Mouse (Mus musculus): ENCODE data around the gene Lcn12. TPM values are rescaled to one million over a fixed set of nuclear protein-coding genes. Genes with fewer than 3 reads are reported as not detected.

The Lcn12 gene
- polyA plus RNA-seq (2014; fragmentation: Illumina TruSeq; extraction: RNeasy Lipid Tissue Mini Kit (QIAGEN cat#74804)) = not detected

GRCm38 (mm10) chr2:25493476-25493961 is at the start of gene Lcn12:
Lcn12 (minus strand) TSS chr2:25493911.

GRCm38 (mm10) chr2:25501593-25502486 is 8.1 kb upstream of the Lcn12 start, which contains the start of gene C8g:
C8g (minus strand) TSS chr2:25501719.

GRCm38 (mm10) chr2:25500576-25501405 is 7.1 kb upstream of the Lcn12 start, which contains the start of gene Fbxw5:
Fbxw5 (plus strand) TSS chr2:25500750.

DNA sequence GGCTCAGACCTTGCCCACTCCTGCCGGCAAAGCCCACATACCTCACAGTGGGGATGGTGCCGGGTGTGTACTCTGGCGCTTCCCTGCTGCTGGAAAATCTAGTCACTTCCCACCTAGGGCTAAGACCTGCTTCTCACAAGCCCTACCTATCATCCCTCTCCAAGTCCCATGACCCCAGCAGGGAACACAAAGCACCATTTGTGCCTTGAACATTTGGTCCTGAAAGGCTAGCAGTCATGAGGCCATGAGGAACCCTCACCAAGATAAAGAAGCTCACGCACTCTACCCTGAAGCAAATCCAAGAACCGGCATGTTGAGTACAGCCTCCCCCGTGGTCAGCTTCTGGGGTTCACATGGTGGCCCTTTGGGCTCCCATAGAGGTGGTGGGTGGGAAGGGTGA is 23.7 kb downstream of the Lcn12 start, which contains the start of gene Ptgds:
Gene Ptgds, minus strand, starts transcription at position 78 of the 400 bp plus-strand sequence.

DNA sequence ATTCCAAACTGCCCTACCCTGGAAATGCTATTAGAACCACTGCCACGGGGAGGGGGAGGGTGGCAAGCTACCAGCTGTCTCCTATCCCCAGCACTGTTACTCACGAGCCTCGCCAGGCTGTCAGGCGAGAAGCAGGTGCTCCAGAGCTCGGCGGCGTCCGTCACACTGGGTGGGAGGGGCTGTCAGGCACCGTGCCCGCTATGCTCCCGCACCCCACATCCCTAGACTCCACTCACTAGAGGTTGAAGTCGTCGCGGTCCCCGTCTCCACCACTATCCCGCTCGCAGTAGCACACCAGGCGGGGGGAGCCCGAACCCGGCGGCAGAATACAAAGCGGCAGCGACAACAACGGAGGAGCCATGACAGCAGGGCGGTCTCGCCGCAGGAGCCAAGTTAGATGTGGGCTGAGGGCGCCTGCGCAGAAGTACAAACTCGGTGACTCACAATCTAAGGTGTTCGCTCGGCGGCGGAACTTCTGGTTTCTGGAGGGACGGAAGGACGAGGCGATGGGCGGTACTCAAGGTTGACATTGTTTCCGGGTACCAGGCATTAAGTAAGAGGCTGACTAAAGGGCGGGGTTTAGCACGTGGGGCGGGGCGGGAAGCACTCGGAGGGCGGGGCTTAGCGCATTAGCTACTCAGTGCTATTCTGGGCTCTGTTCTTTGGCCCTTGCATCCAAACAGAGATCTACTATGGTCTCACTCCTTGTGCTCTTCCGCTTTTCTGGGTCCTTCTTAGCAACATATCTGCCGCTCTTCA is 33.0 kb downstream of the Lcn12 start, which contains the start of gene Paxx:
Gene Paxx, minus strand, starts transcription at position 544 of the 759 bp plus-strand sequence.

GRCm38 (mm10) chr2:25456205-25456953 is 37.3 kb downstream of the Lcn12 start, which contains the start of gene Clic3:
Clic3 (plus strand) TSS chr2:25456838.

Other genes with a start within 250 kb of the Lcn12 start
- 0.83 TPM for gene AL732309.1, start 247.0 kb downstream of the Lcn12 start, polyA plus RNA-seq (2014; fragmentation: Illumina TruSeq; extraction: RNeasy Lipid Tissue Mini Kit (QIAGEN cat#74804))
- not detected for gene Tmem203, start 238.5 kb downstream of the Lcn12 start, polyA plus RNA-seq (2014; fragmentation: Illumina TruSeq; extraction: RNeasy Lipid Tissue Mini Kit (QIAGEN cat#74804))
- 0.31 TPM for gene Tprn, start 231.3 kb downstream of the Lcn12 start, polyA plus RNA-seq (2014; fragmentation: Illumina TruSeq; extraction: RNeasy Lipid Tissue Mini Kit (QIAGEN cat#74804))
- 0.80 TPM for gene Ssna1, start 221.5 kb downstream of the Lcn12 start, polyA plus RNA-seq (2014; fragmentation: Illumina TruSeq; extraction: RNeasy Lipid Tissue Mini Kit (QIAGEN cat#74804))
- gene Anapc2, start 221.4 kb downstream of the Lcn12 start, polyA plus RNA-seq (2014; fragmentation: Illumina TruSeq; extraction: RNeasy Lipid Tissue Mini Kit (QIAGEN cat#74804)) = 7.8 TPM
- not detected for gene Tmem210, start 205.8 kb downstream of the Lcn12 start, polyA plus RNA-seq (2014; fragmentation: Illumina TruSeq; extraction: RNeasy Lipid Tissue Mini Kit (QIAGEN cat#74804))
- gene Lrrc26, start 204.0 kb downstream of the Lcn12 start, polyA plus RNA-seq (2014; fragmentation: Illumina TruSeq; extraction: RNeasy Lipid Tissue Mini Kit (QIAGEN cat#74804)) = not detected
- not detected for gene Grin1, start 174.7 kb downstream of the Lcn12 start, polyA plus RNA-seq (2014; fragmentation: Illumina TruSeq; extraction: RNeasy Lipid Tissue Mini Kit (QIAGEN cat#74804))
- 19.7 TPM for gene Man1b1, start 161.6 kb downstream of the Lcn12 start, polyA plus RNA-seq (2014; fragmentation: Illumina TruSeq; extraction: RNeasy Lipid Tissue Mini Kit (QIAGEN cat#74804))
- gene Dpp7, start 137.6 kb downstream of the Lcn12 start, polyA plus RNA-seq (2014; fragmentation: Illumina TruSeq; extraction: RNeasy Lipid Tissue Mini Kit (QIAGEN cat#74804)) = 6.6 TPM
- 0.60 TPM for gene Uap1l1, start 128.2 kb downstream of the Lcn12 start, polyA plus RNA-seq (2014; fragmentation: Illumina TruSeq; extraction: RNeasy Lipid Tissue Mini Kit (QIAGEN cat#74804))
- gene Sapcd2, start 121.6 kb downstream of the Lcn12 start, polyA plus RNA-seq (2014; fragmentation: Illumina TruSeq; extraction: RNeasy Lipid Tissue Mini Kit (QIAGEN cat#74804)) = 0.17 TPM
- gene Entpd2, start 98.0 kb downstream of the Lcn12 start, polyA plus RNA-seq (2014; fragmentation: Illumina TruSeq; extraction: RNeasy Lipid Tissue Mini Kit (QIAGEN cat#74804)) = 0.34 TPM
- gene Npdc1, start 94.6 kb downstream of the Lcn12 start, polyA plus RNA-seq (2014; fragmentation: Illumina TruSeq; extraction: RNeasy Lipid Tissue Mini Kit (QIAGEN cat#74804)) = 15.0 TPM
- not detected for gene Fut7, start 70.6 kb downstream of the Lcn12 start, polyA plus RNA-seq (2014; fragmentation: Illumina TruSeq; extraction: RNeasy Lipid Tissue Mini Kit (QIAGEN cat#74804))
- gene Abca2, start 65.2 kb downstream of the Lcn12 start, polyA plus RNA-seq (2014; fragmentation: Illumina TruSeq; extraction: RNeasy Lipid Tissue Mini Kit (QIAGEN cat#74804)) = 0.77 TPM
- gene Clic3, start 37.1 kb downstream of the Lcn12 start, polyA plus RNA-seq (2014; fragmentation: Illumina TruSeq; extraction: RNeasy Lipid Tissue Mini Kit (QIAGEN cat#74804)) = not detected
- gene Paxx, start 32.8 kb downstream of the Lcn12 start, polyA plus RNA-seq (2014; fragmentation: Illumina TruSeq; extraction: RNeasy Lipid Tissue Mini Kit (QIAGEN cat#74804)) = 2.4 TPM
- not detected for gene Ptgds, start 23.9 kb downstream of the Lcn12 start, polyA plus RNA-seq (2014; fragmentation: Illumina TruSeq; extraction: RNeasy Lipid Tissue Mini Kit (QIAGEN cat#74804))
- gene Fbxw5, start 6.8 kb upstream of the Lcn12 start, polyA plus RNA-seq (2014; fragmentation: Illumina TruSeq; extraction: RNeasy Lipid Tissue Mini Kit (QIAGEN cat#74804)) = 0.37 TPM
- gene C8g, start 7.8 kb upstream of the Lcn12 start, polyA plus RNA-seq (2014; fragmentation: Illumina TruSeq; extraction: RNeasy Lipid Tissue Mini Kit (QIAGEN cat#74804)) = not detected
- gene Traf2, start 53.0 kb upstream of the Lcn12 start, polyA plus RNA-seq (2014; fragmentation: Illumina TruSeq; extraction: RNeasy Lipid Tissue Mini Kit (QIAGEN cat#74804)) = 0.66 TPM
- 2.4 TPM for gene Edf1, start 63.9 kb upstream of the Lcn12 start, polyA plus RNA-seq (2014; fragmentation: Illumina TruSeq; extraction: RNeasy Lipid Tissue Mini Kit (QIAGEN cat#74804))
- not detected for gene Mamdc4, start 80.9 kb upstream of the Lcn12 start, polyA plus RNA-seq (2014; fragmentation: Illumina TruSeq; extraction: RNeasy Lipid Tissue Mini Kit (QIAGEN cat#74804))
- 1.1 TPM for gene Phpt1, start 81.3 kb upstream of the Lcn12 start, polyA plus RNA-seq (2014; fragmentation: Illumina TruSeq; extraction: RNeasy Lipid Tissue Mini Kit (QIAGEN cat#74804))
- gene Ajm1, start 87.8 kb upstream of the Lcn12 start, polyA plus RNA-seq (2014; fragmentation: Illumina TruSeq; extraction: RNeasy Lipid Tissue Mini Kit (QIAGEN cat#74804)) = not detected
- 65.4 TPM for gene Rabl6, start 114.6 kb upstream of the Lcn12 start, polyA plus RNA-seq (2014; fragmentation: Illumina TruSeq; extraction: RNeasy Lipid Tissue Mini Kit (QIAGEN cat#74804))
- gene Ccdc183, start 123.8 kb upstream of the Lcn12 start, polyA plus RNA-seq (2014; fragmentation: Illumina TruSeq; extraction: RNeasy Lipid Tissue Mini Kit (QIAGEN cat#74804)) = not detected
- gene Tmem141, start 128.1 kb upstream of the Lcn12 start, polyA plus RNA-seq (2014; fragmentation: Illumina TruSeq; extraction: RNeasy Lipid Tissue Mini Kit (QIAGEN cat#74804)) = 1.2 TPM
- 0.66 TPM for gene Fcna, start 134.1 kb upstream of the Lcn12 start, polyA plus RNA-seq (2014; fragmentation: Illumina TruSeq; extraction: RNeasy Lipid Tissue Mini Kit (QIAGEN cat#74804))
- not detected for gene Lcn8, start 159.2 kb upstream of the Lcn12 start, polyA plus RNA-seq (2014; fragmentation: Illumina TruSeq; extraction: RNeasy Lipid Tissue Mini Kit (QIAGEN cat#74804))
- gene Lcn5, start 164.0 kb upstream of the Lcn12 start, polyA plus RNA-seq (2014; fragmentation: Illumina TruSeq; extraction: RNeasy Lipid Tissue Mini Kit (QIAGEN cat#74804)) = not detected
- not detected for gene Lcn6, start 182.9 kb upstream of the Lcn12 start, polyA plus RNA-seq (2014; fragmentation: Illumina TruSeq; extraction: RNeasy Lipid Tissue Mini Kit (QIAGEN cat#74804))
- gene Lcn10, start 188.8 kb upstream of the Lcn12 start, polyA plus RNA-seq (2014; fragmentation: Illumina TruSeq; extraction: RNeasy Lipid Tissue Mini Kit (QIAGEN cat#74804)) = not detected
- not detected for gene Obp2a, start 206.1 kb upstream of the Lcn12 start, polyA plus RNA-seq (2014; fragmentation: Illumina TruSeq; extraction: RNeasy Lipid Tissue Mini Kit (QIAGEN cat#74804))
- 17.9 TPM for gene Bmyc, start 212.8 kb upstream of the Lcn12 start, polyA plus RNA-seq (2014; fragmentation: Illumina TruSeq; extraction: RNeasy Lipid Tissue Mini Kit (QIAGEN cat#74804))
- gene Obp2b, start 243.1 kb upstream of the Lcn12 start, polyA plus RNA-seq (2014; fragmentation: Illumina TruSeq; extraction: RNeasy Lipid Tissue Mini Kit (QIAGEN cat#74804)) = not detected

All from ovary, adult 10 weeks (tissue).